Mouse (Mus musculus) midbrain, embryonic 11.5 days (tissue): ENCODE measurements around the gene Spred2. TPM values are rescaled to one million over a fixed set of nuclear protein-coding genes. Genes with fewer than 3 reads are reported as not detected.
A peak's percentile ranks its signal among the peaks of the same experiment; 100 is the strongest.

Experiments
- ATAC-seq: fragments of 200-750 bp; cut with Nextera tagmentation; 2 replicates; pipeline ENCODE4 v1.8.0; 2017; ENCODE audit warnings: moderate TSS enrichment, moderate library complexity; ENCODE audit not compliant: low FRiP score
- DNase-seq: peaks from one replicate; pipeline ENCODE4 v3.0.0; 2015; ENCODE audit warnings: low spot score; ENCODE audit errors: missing footprints
- H3K27ac ChIP-seq: fragments of 300-500 bp; sonication (generic); 2 replicates; pipeline ENCODE4 v1.5.1; 2014; ENCODE audit warnings: low read depth, low read length
- H3K27me3 ChIP-seq: fragments of 300-500 bp; sonication (generic); 2 replicates; pipeline ENCODE4 v1.6.1; 2014; ENCODE audit warnings: mild to moderate bottlenecking, low read length, moderate library complexity, mixed read lengths; ENCODE audit not compliant: control insufficient read depth, insufficient read depth
- H3K36me3 ChIP-seq: fragments of 300-500 bp; sonication (generic); 2 replicates; pipeline ENCODE4 v1.6.1; 2014; ENCODE audit warnings: mild to moderate bottlenecking, low read length, moderate library complexity, mixed read lengths; ENCODE audit not compliant: control insufficient read depth, insufficient read depth
- H3K4me1 ChIP-seq: fragments of 300-500 bp; sonication (generic); 2 replicates; pipeline ENCODE4 v1.6.1; 2014; ENCODE audit warnings: low read length; ENCODE audit not compliant: control insufficient read depth, insufficient read depth
- H3K4me2 ChIP-seq: fragments of 300-500 bp; sonication (generic); 2 replicates; pipeline ENCODE4 v1.6.1; 2014; ENCODE audit warnings: mild to moderate bottlenecking, moderate library complexity
- H3K4me3 ChIP-seq: fragments of 300-500 bp; sonication (generic); 2 replicates; pipeline ENCODE4 v1.5.1; 2014; ENCODE audit warnings: low read depth, low read length
- H3K9ac ChIP-seq: fragments of 300-500 bp; sonication (generic); 2 replicates; pipeline ENCODE4 v1.6.1; 2014; ENCODE audit warnings: low read length
- H3K9me3 ChIP-seq: fragments of 300-500 bp; sonication (generic); 2 replicates; pipeline ENCODE4 v1.6.1; 2016; ENCODE audit warnings: low read length; ENCODE audit not compliant: control insufficient read depth
- WGBS: fragments of 180-500 bp; shearing (Covaris S2); extraction: QIAGEN DNeasy Blood & Tissue Kit; methylation state at CpG from one replicate; pipeline ENCODE4 v1.1.7; 2014; 5-methylcytosine and 5-hydroxymethylcytosine counted together
- polyA plus RNA-seq: library from polyadenylated mRNA; unstranded; fragments of >200 nt; fragmentation: Nextera tagmentation; extraction: Ambion mirVana; gene quantifications from 2 replicates; pipeline ENCODE4 v1.2.1, GENCODE M21; 2014

Spred2 gene
- polyA plus RNA-seq, 1 experiment from 2014 or later, result 5.7 TPM

DNA sequence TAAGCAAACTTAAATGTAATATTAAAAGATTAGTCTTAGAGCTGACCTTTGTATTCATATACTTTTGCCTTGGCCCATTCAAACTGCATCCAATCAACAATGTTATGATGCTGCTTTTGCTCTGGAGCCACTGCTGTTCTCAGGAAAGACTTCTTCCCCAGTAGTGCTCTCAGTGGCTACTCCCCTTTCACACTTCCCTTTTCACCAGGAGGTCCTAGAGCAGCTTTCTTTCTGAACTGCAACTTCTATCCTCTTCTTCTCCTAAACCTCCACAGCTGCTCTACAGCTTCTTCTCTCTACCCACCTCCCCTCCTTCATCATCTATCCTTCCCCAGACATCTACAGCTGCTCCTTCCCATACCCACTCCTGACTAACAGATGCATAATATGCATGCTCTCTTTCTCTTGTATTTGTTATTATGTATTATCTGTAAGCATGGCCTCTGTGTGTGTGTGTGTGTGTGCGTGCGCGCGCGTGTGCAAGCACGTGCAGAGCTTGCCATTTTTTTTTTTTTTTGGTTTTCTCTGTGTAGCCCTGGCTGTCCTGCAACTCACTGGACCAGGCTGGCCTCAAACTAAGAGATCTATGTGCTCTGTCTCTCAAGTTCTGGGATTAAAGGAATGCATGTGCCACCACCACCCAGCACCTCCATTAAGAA lies 144.3 kb downstream of the Spred2 start:
- DNase-seq (no peak), ATAC-seq (no peak)
- WGBS, result 95% methylated on average over 6 of the region's 6 CpGs
- H3K4me3 ChIP-seq, result no peak overlapping the region
- H3K9ac ChIP-seq, result no peak overlapping the region
- H3K36me3 ChIP-seq, result no peaks in the 10 kb centered on the region
- H3K9me3 ChIP-seq, result no peaks in the 10 kb centered on the region
- H3K4me2 ChIP-seq, result no peak overlapping the region
- H3K27ac ChIP-seq, result no peak overlapping the region
- H3K27me3 ChIP-seq, result no peaks in the 10 kb centered on the region
- no peaks in the 10 kb centered on the region for H3K4me1 ChIP-seq

DNA sequence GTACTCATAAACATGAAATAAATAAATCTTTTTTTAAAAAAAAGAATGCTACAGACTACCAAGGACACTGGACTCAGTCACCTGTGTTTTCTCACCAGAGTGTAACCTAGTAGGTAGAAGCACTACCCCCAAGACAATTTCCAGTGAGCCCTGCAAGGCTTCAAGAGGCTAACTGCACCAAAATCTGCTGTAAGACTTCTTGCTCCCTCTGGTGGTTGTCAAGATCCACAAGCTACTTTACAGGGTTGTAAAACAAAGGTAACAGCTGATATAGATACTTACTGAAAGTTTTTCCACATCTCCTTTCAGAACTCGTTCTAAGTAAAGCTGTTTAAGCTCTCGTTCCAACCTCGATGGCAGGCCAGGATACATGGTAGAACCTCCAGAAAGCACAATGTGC lies 148.0 kb downstream of the Spred2 start:
- Histone ChIP-seq H3K9ac (no peak overlapping the region), H3K36me3 (no peaks in the 10 kb centered on the region; the same call in 1 of the 2 replicates)
- no peak for DNase-seq

DNA sequence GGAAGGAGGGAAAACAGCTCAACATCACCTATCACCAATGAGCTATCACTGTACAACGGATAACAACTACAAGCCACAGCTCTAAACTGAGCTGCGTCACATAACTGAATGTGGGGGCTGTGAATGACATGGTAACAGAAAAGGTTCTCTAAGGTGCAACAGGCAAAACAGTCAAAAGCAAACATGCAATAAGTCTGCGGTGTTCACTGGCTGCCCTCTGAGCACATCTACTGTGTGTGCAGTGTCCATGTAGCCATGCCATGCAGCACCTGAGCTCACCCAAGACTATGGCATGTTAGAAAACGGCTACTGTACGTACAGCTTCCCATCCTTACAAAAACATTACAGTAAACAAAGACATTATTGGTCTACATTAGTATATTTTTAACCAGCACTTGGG lies 148.7 kb downstream of the Spred2 start:
- no peaks in the 10 kb centered on the region for H3K4me1 ChIP-seq
- H3K9ac ChIP-seq, result no peak overlapping the region
- WGBS, result 95% methylated on average over 5 of the region's 5 CpGs
- ATAC-seq, result no peak
- no peak overlapping the region for H3K4me2 ChIP-seq
- no peak overlapping the region for H3K4me3 ChIP-seq
- no peaks in the 10 kb centered on the region for H3K9me3 ChIP-seq
- no peaks in the 10 kb centered on the region; the same call in 1 of the 2 replicates for H3K36me3 ChIP-seq
- no peak for DNase-seq
- no peak overlapping the region for H3K27ac ChIP-seq
- H3K27me3 ChIP-seq, result no peaks in the 10 kb centered on the region

More for the DNA sequence above, 148.0 kb downstream of the Spred2 start:
- H3K27ac ChIP-seq, result no peak overlapping the region
- H3K4me3 ChIP-seq, result no peak overlapping the region
- H3K4me2 ChIP-seq, result no peak overlapping the region
- H3K9me3 ChIP-seq, result no peaks in the 10 kb centered on the region
- H3K4me1 ChIP-seq, result no peaks in the 10 kb centered on the region
- peak; percentile 40; the same call in 1 of the 2 replicates for ATAC-seq
- 83% methylated on average over 3 of the region's 3 CpGs for WGBS
- no peaks in the 10 kb centered on the region for H3K27me3 ChIP-seq

Other genes with a start within 250 kb of the Spred2 start
- 75.9 and 87.4 TPM in 2 replicates for gene Actr2, start 188.5 kb downstream of the Spred2 start, polyA plus RNA-seq